Mouse (Mus musculus) urinary bladder, postnatal 4 days (tissue): Measurements from ENCODE around the gene Krt15.

Experiments used
- DNase-seq, 2 experiments: peaks; one replicate each; pipeline ENCODE4 v3.0.0; 2021 to 2022; ENCODE audit warnings: low spot score in 2 of 2

Gene Krt15

GRCm38 (mm10) chr11:100135731-100136130, at the start of gene Krt15:
Gene Krt15, minus strand, starts transcription at chr11:100135928.
- DNase-seq, result no peak

- no peak for DNase-seq
Measured at GRCm38 (mm10) chr11:100181725-100182124, 46.0 kb upstream of the Krt15 start.

DNA sequence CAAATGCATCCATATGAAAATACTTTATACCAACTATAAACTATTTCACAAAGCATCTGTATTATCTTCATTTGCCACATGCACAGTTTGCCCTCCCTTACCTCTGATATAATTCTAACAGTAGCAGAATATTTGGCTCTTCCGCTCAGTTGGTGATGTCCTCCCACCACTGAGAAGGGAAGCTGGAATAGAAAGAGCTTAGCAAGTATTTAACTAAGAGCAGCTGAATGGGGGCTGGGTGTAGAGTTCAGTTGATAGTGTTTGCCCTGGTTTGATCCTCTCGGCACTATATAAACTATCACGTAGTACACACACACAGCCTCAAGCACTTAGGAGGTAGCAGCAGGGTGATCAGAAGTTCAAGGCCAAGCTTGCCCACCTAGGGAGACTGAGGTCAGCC, 43.5 kb upstream of the Krt15 start:
- no peak for DNase-seq

- no peak for DNase-seq
Measured at GRCm38 (mm10) chr11:100178307-100178706, 42.6 kb upstream of the Krt15 start.

GRCm38 (mm10) chr11:100176791-100177190, 41.1 kb upstream of the Krt15 start:
- no peak for DNase-seq

DNA sequence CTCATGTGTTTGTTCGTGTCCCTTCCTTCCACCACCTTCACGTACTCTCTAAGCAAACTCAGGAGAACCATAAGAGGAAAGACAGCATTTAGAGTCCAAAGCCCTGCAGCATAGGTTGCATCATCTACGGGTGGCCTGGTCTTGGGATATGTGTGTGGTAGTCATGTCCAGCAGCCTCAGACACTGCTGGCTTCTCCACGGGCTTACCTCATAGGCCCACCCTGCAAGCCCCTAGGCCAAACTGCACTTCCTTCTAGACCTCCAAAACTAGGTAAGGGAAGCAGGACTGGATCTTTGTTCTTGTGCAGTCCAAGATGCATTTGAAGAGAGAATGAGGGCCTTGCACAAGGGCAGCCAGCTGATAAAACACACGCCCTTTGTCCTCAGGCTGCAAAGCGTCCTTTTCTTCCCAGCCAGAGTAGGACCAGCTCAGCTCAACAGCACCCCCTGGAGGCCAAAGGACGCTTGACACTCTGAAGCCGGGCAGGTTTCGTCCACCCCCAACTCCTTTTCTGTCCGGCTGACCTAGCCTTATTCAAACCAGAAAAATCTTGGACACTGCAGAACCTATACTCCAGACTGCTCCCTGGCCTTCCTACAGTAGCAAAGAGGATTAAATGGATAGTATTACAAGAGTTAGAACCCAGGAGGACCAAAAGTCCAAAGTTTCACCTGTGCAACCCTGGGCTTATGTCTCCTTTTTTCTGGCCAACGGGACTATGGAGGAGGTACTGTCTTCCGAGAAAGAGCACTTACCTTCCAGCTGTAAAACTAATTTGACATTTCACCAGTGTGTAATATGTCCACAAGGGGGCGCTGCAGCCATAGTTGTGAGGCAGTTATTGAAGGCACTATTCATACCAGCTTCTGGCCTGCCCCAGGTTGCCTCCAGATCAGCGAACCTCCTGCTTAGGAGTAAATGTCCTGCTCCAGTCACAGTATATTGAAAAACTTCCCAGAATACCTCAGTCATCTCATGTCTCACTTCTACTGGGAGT, 33.3 kb upstream of the Krt15 start:
- DNase-seq, result peak; percentile 62 to 88

DNA sequence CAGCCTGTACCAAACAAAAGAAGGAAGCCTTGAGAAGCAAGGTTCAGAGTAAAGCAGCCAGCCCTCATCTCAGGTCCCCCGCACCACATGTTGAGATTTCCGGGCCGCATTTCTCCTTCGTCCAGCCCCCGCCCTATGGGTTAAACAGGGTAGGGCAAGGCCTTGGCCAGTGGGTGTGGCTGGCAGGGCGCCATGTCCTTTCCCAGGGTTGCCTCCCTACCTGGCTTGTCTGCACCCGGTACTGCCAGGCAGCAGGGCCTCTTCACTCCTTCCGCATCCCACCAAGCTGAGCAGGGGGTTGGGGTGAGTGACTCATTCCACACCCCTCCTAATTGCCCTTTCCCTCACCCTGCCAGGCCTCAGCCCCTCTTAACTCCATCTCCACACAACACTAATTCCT, 32.3 kb upstream of the Krt15 start:
- peak; percentile 76 to 86 for DNase-seq

DNA sequence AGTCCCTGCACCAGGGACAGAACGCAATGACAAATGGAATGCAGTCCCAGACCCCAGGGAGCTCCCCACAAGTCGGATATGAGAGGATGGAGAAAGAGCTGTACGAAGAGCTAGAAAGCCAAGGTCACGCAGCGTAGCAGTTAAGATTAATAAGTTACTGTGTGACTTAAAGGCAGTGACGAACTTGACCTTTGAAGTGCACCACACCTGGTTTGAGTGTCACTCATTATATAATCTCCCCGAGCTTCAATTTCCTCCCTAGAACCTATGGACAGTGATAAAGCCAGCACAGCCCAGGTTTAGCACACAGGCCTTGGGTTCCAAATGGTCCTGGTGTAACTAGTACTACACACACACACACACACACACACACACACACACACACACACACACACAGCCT, 28.7 kb upstream of the Krt15 start:
- DNase-seq, result no peak

DNA sequence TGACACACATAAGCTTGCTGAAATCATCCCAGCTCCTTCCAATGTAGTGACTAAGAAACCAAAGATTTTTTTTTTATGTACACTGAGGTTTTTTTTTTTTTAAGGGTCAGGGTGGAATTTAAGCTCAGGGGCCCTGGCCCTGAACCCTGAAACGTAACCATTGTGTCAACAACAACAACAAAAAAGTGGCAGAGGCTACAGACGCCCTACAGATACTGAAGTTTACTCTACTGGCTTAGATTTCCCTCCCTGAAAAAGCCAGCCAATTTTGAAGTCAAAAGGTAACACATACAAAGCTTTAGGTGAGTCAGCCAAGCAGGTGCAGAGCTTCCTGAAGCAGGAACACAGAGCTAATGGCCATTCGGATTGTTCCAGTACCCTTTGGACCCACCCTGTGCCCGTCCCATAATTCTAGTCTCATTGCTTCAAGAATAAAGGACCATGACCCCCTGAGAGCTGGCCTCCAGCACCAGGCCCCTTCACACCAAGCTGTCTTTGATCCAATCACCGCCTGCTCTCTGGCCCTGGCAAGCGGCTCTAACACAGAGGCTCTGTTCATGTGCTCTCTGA, 22.3 kb upstream of the Krt15 start:
- DNase-seq, result no peak

DNA sequence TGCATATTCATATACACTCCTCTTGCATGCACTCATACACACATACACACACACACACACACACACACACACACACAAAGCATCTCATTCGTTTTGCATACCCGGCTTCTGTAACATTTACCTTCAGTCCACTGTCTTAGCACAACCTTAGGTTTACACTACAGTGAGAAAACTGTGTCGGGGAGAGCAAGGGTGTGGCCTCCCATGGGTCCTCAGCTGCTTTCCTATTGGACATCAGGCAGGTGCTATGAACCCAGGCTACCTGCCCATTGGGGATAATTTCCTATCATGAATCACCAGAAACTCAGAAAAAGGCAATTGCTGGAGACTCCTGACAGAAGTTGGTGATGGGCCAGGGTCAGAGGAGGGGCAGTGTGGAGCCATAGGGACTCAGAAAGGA, 21.6 kb upstream of the Krt15 start:
- no peak for DNase-seq

DNA sequence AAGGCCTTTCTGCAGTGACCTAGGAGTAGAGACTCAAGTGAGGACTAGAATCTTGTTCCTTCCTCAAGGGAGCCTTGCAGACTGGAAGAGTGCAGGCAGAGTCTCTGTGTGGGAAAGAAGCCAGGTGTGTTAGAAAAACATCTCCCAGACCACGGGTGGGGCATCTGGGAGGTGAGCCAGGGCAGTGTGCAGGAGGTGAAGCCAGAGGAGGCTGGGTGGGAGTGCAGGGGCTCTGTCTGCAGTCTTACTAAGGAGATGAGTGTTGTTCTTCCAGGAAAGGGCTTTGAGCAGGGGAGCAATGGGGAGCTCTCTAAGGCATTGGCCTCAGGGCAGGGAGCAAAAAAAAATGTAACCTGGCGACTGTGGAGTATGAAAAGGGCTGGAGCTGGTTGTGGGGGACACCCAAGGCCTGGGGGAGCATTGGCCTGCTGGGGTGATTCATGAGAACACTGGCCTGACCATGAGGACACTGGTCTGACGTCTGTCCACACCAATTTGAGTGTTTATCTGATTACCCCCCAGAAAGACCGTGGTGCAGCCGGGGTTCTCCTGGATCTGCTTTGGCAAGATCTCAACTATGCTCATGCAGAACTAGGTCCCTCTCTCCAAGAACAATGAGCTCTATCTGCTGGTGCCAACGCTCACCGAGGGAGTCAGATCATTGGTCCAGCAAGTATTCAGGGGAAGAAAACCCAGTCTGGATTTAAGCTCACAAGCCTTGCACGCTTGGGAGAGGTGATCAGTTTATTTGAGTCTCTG, 19.9 kb upstream of the Krt15 start:
- DNase-seq, result no peak

GRCm38 (mm10) chr11:100148615-100149330, 13.0 kb upstream of the Krt15 start, which contains the start of gene Krt19:
Gene Krt19, minus strand, starts transcription at chr11:100148665.
- DNase-seq, result no peak

DNA sequence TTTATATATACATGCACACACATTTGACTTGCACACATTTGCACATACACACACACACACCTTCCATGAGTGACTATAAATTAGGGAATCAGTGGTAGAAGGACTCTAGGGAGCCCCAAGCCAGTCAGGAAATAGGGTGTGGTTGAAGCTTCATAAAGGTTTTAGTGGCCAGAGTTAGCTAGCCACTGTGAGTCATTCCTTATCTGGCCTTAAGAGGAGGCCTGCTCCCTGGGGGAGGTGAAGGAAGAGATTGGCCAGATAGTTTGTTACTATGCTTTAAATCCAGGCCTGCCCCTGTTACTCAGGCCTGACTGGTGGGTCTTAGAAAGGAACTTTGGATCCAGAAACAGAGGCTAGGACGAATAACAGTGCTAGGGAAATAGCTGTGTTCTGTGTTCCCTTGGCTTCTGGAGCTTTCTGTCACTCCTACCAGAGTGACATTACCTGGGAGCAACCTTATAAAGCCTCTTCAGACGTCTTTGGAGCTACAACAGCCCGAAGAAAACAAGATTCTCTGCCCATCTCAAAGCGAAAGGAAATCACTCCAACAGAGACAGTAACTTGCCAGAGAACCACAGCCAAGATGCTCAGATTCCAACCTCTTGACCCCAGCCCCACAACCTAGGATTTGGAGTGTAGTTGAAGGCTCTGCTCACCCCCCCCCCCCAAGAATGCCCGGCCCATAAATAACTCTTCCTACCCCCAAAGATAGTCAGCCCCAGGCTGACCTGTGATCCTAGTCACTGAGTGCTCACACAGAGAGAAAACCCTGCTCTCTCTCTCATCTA, 12.0 kb upstream of the Krt15 start:
- no peak for DNase-seq

DNA sequence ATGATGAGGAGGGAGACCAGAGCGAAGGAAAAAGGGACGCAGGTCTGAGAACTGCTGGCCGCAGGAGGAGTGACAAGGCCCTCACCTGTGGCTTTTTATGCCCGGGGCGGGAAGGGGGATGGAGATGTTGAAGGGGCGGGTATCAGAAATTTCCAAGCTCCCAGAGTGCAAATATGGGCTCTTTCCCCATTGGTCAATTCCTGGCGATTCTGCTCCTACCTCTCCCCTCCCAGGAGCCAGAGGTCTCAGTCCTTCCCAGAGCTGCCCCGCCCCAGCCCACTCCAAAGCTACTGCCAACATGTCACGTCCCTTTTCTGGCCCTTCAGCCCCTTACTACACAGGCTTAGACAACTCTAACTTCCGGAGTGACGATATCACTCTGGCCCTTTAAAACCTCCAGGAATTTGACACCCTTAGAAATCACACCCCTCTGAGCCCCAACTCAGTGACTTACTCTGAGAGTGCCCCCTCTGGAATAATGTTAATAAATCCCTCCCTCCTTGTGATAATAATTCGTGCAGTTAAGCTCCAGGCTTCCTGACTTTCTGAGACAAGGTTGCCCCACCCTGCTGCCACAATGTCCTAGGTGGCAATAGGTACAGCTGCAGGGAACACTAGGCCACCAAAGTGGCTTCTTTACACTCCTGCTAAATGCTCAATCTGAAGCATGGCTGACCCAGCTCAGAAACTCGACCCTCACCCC, 10.3 kb upstream of the Krt15 start:
- DNase-seq, result peak; percentile 55 to 77

GRCm38 (mm10) chr11:100145104-100145503, 9.4 kb upstream of the Krt15 start:
- DNase-seq, result no peak

GRCm38 (mm10) chr11:100140966-100141365, 5.2 kb upstream of the Krt15 start:
- no peak for DNase-seq

GRCm38 (mm10) chr11:100139391-100139790, 3.7 kb upstream of the Krt15 start:
- DNase-seq, result no peak

GRCm38 (mm10) chr11:100138809-100139208, 3.1 kb upstream of the Krt15 start:
- no peak for DNase-seq

DNA sequence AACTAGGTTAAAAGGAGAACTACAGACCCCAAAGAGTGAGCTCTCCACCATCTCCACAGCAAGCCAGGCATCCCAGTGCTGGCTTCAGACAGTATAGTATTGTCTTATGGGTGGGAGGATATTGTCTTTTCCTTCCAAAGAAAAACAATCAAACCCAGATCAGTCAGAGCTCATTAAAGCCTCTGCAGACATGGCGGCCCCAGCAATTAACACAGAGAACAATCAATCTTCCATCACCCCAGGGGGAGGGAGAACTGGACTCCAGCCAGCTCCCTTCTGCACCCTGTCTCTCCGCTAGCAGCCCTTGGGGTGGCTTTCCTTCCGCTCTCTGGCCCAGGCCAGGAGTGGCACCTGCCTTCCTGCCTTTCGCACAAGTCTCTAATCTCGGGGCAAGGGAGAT, 2.0 kb upstream of the Krt15 start:
- no peak for DNase-seq

DNA sequence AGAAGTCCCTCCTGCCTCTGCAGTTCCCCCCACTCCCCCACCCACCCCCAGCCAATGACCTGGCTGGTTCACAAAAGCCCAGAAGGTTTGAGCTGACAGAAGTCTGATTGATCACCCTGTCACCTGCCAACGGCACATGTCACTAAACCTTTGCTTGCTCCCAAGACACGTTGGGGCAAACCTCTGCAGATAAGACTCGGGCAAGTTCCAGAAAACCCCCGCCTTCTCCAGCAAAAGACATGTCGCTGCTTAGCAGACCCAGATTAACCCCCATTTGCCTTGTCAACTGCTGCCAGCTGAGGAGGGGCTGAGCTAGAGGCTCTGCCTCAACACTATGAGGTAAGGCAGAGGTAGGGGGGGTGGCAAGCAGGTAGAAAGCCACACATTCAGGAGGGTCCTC, 831 bp upstream of the Krt15 start:
- no peak for DNase-seq
